Mouse (Mus musculus) retina, postnatal 7 days (tissue): ENCODE data around the gene Art1.
A peak's percentile ranks its signal among the peaks of the same experiment; 100 is the strongest.

Source experiments
- DNase-seq: peaks from one replicate; pipeline ENCODE4 v3.0.0-alpha.2; 2012; ENCODE audit warnings: low read depth, low spot score

Art1 gene

GRCm38 (mm10) chr7:102101487-102101886, at the start of gene Art1:
Gene Art1 (plus strand): TSS chr7:102101743.
- no peak for DNase-seq

GRCm38 (mm10) chr7:102061353-102061752, 40.2 kb upstream of the Art1 start:
- no peak for DNase-seq

GRCm38 (mm10) chr7:102062203-102062602, 39.3 kb upstream of the Art1 start:
- DNase-seq: no peak

- no peak for DNase-seq
Observed at GRCm38 (mm10) chr7:102063891-102064290, 37.7 kb upstream of the Art1 start.

- no peak for DNase-seq
Observed at GRCm38 (mm10) chr7:102064655-102065045, 36.9 kb upstream of the Art1 start.

GRCm38 (mm10) chr7:102065046-102065891, 36.3 kb upstream of the Art1 start, which contains the start of the genes Rnf121, Xndc1 and Xntrpc:
Gene Rnf121 (minus strand): TSS chr7:102065469.
Gene Xndc1 (plus strand): TSS chr7:102065511.
Gene Xntrpc (plus strand): TSS chr7:102065713.
- DNase-seq: peak; percentile 84

GRCm38 (mm10) chr7:102066363-102066762, 35.2 kb upstream of the Art1 start:
- no peak for DNase-seq

GRCm38 (mm10) chr7:102076714-102077296, 24.7 kb upstream of the Art1 start:
- no peak for DNase-seq

GRCm38 (mm10) chr7:102078517-102078916, 23.0 kb upstream of the Art1 start:
- DNase-seq: no peak

- no peak for DNase-seq
Observed at GRCm38 (mm10) chr7:102080311-102080710, 21.2 kb upstream of the Art1 start.

GRCm38 (mm10) chr7:102081784-102082183, 19.8 kb upstream of the Art1 start:
- DNase-seq: no peak

- no peak for DNase-seq
Observed at GRCm38 (mm10) chr7:102082816-102083215, 18.7 kb upstream of the Art1 start, which contains the start of gene Trpc2. Gene Trpc2 (plus strand): TSS chr7:102083116.

- DNase-seq: no peak
Observed at GRCm38 (mm10) chr7:102084041-102084696, 17.4 kb upstream of the Art1 start.

GRCm38 (mm10) chr7:102087336-102087735, 14.2 kb upstream of the Art1 start:
- DNase-seq: no peak

GRCm38 (mm10) chr7:102099760-102100661, 1.5 kb upstream of the Art1 start:
- no peak for DNase-seq

GRCm38 (mm10) chr7:102100868-102101267, 675 bp upstream of the Art1 start:
- no peak for DNase-seq

GRCm38 (mm10) chr7:102102241-102102640, 698 bp downstream of the Art1 start:
- peak; percentile 24 for DNase-seq

- no peak for DNase-seq
Observed at GRCm38 (mm10) chr7:102102696-102103095, 1.2 kb downstream of the Art1 start.

GRCm38 (mm10) chr7:102103555-102103954, 2.0 kb downstream of the Art1 start:
- no peak for DNase-seq

- DNase-seq: peak; percentile 16
Observed at GRCm38 (mm10) chr7:102104126-102104525, 2.6 kb downstream of the Art1 start.

GRCm38 (mm10) chr7:102106700-102107141, 5.2 kb downstream of the Art1 start:
- DNase-seq: no peak
